Mouse (Mus musculus) liver, adult 2 months (tissue): ENCODE measurements around the gene Maml2. TPM values are rescaled to one million over a fixed set of nuclear protein-coding genes. Genes with fewer than 3 reads are reported as not detected.

ENCODE experiments used
- DNase-seq: peaks from one replicate; pipeline ENCODE4 v3.0.0-alpha.2; 2011; ENCODE audit warnings: low read depth, low spot score; ENCODE audit errors: extremely low read depth
- H3K27ac ChIP-seq: fragments of 200-500 bp; replicated peaks from 2 replicates; pipeline ENCODE4 v1.5.1; 2012; ENCODE audit warnings: low read depth, mild to moderate bottlenecking, control low read depth, inconsistent platforms, low read length; ENCODE audit not compliant: insufficient read depth
- H3K27me3 ChIP-seq: fragments of 200-500 bp; 2 replicates; pipeline ENCODE4 v1.6.1; 2012; ENCODE audit warnings: mild to moderate bottlenecking, moderate library complexity, low read length, inconsistent platforms; ENCODE audit not compliant: control insufficient read depth, insufficient read depth
- H3K36me3 ChIP-seq: fragments of 200-500 bp; 2 replicates; pipeline ENCODE4 v1.6.1; 2012; ENCODE audit warnings: low read length, inconsistent platforms; ENCODE audit not compliant: control insufficient read depth, insufficient read depth
- H3K4me1 ChIP-seq: fragments of 200-500 bp; 2 replicates; pipeline ENCODE4 v1.6.1; 2011; ENCODE audit warnings: low read length; ENCODE audit not compliant: control insufficient read depth, insufficient read depth
- H3K4me3 ChIP-seq: fragments of 200-500 bp; 2 replicates; pipeline ENCODE4 v1.5.1; 2011; ENCODE audit warnings: low read depth, mild to moderate bottlenecking, control low read depth, low read length, moderate library complexity; ENCODE audit not compliant: insufficient read depth
- H3K79me2 ChIP-seq: fragments of 200-500 bp; 2 replicates; pipeline ENCODE4 v1.6.1; 2012; ENCODE audit warnings: inconsistent platforms, mild to moderate bottlenecking, low read length, moderate library complexity; ENCODE audit not compliant: control insufficient read depth, insufficient read depth
- H3K9ac ChIP-seq: fragments of 200-500 bp; 2 replicates; pipeline ENCODE4 v1.6.1; 2012; ENCODE audit warnings: low read depth, mild to moderate bottlenecking, control low read depth, inconsistent platforms, low read length
- CTCF ChIP-seq: fragments of 200-500 bp; IDR thresholded peaks from 2 replicates; pipeline ENCODE4 v1.5.1; 2011; ENCODE audit warnings: low read depth, low read length, control low read depth
- POLR2A ChIP-seq: fragments of 200-500 bp; IDR thresholded peaks from 2 replicates; pipeline ENCODE4 v1.6.1; 2011; ENCODE audit warnings: low read length, control low read depth; ENCODE audit not compliant: insufficient read depth; ENCODE audit errors: extremely low read depth
- WGBS: fragments of 180-500 bp; shearing (Covaris S2); methylation state at CpG from one replicate; pipeline ENCODE4 v1.1.7; 2018; 5-methylcytosine and 5-hydroxymethylcytosine counted together
- polyA plus RNA-seq: library from polyadenylated mRNA; depleted of rRNA; stranded (reverse); fragments of >200 nt; gene quantifications from 2 replicates; pipeline ENCODE4 v1.2.3, GENCODE M21; 2012
- total RNA-seq: library from RNA; depleted of rRNA; stranded (reverse); fragments of >200 nt; gene quantifications from 2 replicates; pipeline ENCODE4 v1.2.3, GENCODE M21; 2014

The Maml2 gene
- total and polyA plus RNA-seq, 2 experiments = 0.77 to 1.2 TPM

DNA sequence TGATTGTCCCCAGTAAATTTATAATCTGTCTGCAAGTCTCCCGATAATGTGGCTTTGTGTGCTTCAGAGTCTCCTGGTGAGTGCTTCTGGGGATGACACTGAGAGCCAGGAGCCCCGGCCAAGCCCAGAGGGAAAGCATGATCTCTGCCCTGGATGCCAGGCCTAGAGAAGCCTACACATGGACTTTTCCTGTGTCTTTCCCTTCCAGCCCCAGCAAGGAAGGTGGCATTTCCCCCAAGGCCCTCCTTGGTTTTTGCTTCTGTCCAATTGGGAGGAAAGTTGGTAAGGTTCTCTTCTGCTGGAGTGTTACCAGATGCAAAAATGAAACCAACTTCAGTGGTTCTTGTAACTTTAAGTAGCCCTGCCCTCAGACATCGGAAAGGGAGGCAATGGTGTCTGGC lies 2.3 kb downstream of the Maml2 start:
- 54% methylated on average over 3 of the region's 3 CpGs for WGBS
- Histone ChIP-seq H3K36me3 (no peaks in the 10 kb centered on the region), H3K9ac (peak overlapping the region; percentile 39; the same call in 1 of the 2 replicates), H3K27ac (peak overlapping the region; percentile 65; the same call in 1 of the 2 replicates), H3K27me3 (no peaks in the 10 kb centered on the region), H3K79me2 (no peaks in the 10 kb centered on the region), H3K4me3 (no peak overlapping the region), H3K4me1 (peaks cover 14% of the 10 kb centered on the region)
- TF ChIP-seq CTCF (no peak), POLR2A (no peak)
- no peak for DNase-seq

DNA sequence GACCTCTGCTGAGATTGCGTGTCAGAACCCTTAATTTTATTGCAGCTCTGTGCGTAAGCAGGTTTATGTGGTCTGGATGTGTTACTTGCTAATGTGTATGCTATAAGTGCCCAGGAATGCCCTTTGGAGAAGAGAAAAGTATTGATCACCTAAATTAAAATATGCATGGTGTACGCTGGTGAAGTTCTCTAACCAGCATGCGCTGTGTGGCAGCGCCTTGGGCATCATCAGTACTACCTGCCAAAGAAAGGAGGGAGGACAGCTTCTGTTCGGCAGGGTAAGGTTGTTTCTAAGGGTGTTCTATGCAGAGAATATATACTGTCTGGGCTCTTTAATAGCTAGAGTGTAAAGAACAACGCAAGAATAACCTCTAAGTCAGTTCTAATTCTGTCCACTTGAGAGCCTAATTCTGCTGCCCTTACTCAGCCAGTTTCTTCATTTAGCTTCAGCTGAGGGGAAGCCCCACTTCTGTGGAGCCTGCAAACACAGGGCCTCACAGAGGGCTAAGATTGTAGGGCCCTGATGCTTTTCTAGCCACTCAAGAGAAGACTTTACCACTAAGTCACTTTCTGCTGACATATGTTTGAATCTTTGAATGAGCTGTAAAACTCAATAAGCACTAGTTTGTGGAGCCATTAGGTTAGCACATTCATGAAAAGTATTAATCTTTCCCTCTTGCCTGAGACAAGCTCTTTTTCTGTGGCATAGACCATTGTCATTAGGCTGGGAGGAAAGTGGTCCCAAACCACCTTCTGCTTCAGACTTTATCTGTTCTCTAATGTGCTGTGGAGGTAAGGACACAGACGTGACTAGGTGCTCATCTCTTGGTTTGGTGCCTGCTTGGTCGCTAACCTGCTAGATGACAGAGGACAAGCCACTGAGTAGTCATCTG lies 3.4 kb downstream of the Maml2 start:
- H3K27me3 ChIP-seq = no peaks in the 10 kb centered on the region
- no peak overlapping the region for H3K4me3 ChIP-seq
- 84% methylated on average over 9 of the region's 9 CpGs for WGBS
- no peaks in the 10 kb centered on the region for H3K79me2 ChIP-seq
- no peak for DNase-seq
- H3K27ac ChIP-seq = no peak overlapping the region
- H3K4me1 ChIP-seq = peaks cover 13% of the 10 kb centered on the region
- TF ChIP-seq CTCF (no peak), POLR2A (no peak)
- no peaks in the 10 kb centered on the region for H3K36me3 ChIP-seq
- H3K9ac ChIP-seq = no peak overlapping the region; the same call in 1 of the 2 replicates

- H3K27ac ChIP-seq = no peak overlapping the region
- WGBS = 65% methylated on average over 6 of the region's 6 CpGs
- DNase-seq = no peak
Measured at GRCm38 (mm10) chr9:13302183-13302825, 4.5 kb downstream of the Maml2 start.

DNA sequence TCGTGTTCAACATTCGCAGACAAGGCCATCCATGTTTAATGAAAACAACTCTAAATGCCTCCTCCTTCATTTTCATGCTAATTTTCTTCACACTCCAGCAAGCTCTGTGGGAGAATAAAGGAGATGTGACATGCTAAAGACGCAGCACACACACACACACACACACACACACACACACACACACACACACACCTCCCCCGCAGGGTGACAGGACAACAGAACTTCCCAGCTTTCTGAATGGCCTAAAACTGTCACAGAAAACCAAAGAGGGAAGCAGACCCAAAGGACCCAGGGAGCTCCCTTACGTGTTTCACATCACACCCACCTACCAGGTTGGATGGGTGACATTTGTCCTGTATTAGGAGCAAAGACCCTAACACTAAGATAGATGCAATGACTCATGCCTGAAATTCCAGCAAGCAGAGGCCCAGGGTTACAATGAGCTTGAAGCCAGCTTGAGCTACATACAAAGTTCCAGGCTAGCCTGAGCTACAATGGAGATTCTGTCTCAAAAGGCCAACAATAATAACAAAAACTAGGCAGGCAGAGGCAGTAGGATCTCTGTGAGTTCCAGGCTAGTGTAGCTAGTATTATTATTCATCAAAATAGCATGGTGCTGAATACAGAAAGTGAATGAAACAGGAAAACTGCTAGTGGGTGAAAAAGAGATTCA lies 5.5 kb downstream of the Maml2 start:
- Histone ChIP-seq H3K79me2 (peaks cover 3% of the 10 kb centered on the region; the same call in 1 of the 2 replicates), H3K4me1 (peaks cover 9% of the 10 kb centered on the region; the same call in 1 of the 2 replicates), H3K36me3 (no peaks in the 10 kb centered on the region), H3K4me3 (no peak overlapping the region), H3K27me3 (no peaks in the 10 kb centered on the region), H3K27ac (no peak overlapping the region), H3K9ac (no peak overlapping the region)
- no peak for DNase-seq
- 87% methylated on average over 5 of the region's 5 CpGs for WGBS
- TF ChIP-seq POLR2A = no peak
- TF ChIP-seq CTCF = no peak

More at GRCm38 (mm10) chr9:13302183-13302825, 4.5 kb downstream of the Maml2 start:
- Histone ChIP-seq H3K9ac (no peak overlapping the region), H3K36me3 (no peaks in the 10 kb centered on the region), H3K79me2 (peaks cover 3% of the 10 kb centered on the region; the same call in 1 of the 2 replicates), H3K4me1 (peaks cover 9% of the 10 kb centered on the region; the same call in 1 of the 2 replicates), H3K4me3 (no peak overlapping the region), H3K27me3 (no peaks in the 10 kb centered on the region)
- no peak for TF ChIP-seq POLR2A
- TF ChIP-seq CTCF = no peak

DNA sequence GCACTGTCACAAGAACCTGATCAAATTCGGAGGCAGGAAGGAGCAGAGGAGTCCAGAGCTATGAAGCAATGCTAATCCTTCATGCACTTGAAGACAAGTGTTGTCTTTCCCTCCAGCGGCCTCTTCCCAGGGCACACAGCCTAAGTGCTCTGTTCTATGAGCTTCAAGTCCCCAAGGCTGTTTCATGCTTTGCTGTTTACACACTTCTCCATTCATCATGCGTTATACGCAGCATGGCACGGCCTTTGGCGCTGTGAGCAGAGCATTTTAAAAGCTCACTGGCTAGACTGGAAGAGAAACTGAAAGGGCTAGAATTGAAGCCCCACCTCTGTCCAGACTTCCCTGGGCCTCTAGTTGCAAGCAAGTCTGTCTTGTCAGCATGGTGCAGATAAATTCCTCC lies 6.2 kb downstream of the Maml2 start:
- DNase-seq = peak; percentile 39
- whole genome bisulfite sequencing = 60% methylated on average over 6 of the region's 6 CpGs
- H3K27ac ChIP-seq = peak overlapping the region; percentile 52

More for the DNA sequence above, 6.2 kb downstream of the Maml2 start:
- TF ChIP-seq CTCF (no peak), POLR2A (no peak)
- 0 out of 2 replicates have a peak overlapping the region, but pooled peaks have one; percentile 38 for H3K9ac ChIP-seq
- no peaks in the 10 kb centered on the region for H3K36me3 ChIP-seq
- no peaks in the 10 kb centered on the region for H3K27me3 ChIP-seq
- peaks cover 3% of the 10 kb centered on the region; the same call in 1 of the 2 replicates for H3K79me2 ChIP-seq
- no peak overlapping the region for H3K4me3 ChIP-seq
- peaks cover 9% of the 10 kb centered on the region; the same call in 1 of the 2 replicates for H3K4me1 ChIP-seq
